Mouse (Mus musculus): ENCODE measurements around the gene Cyp2c23. TPM values are rescaled to one million over a fixed set of nuclear protein-coding genes. Genes with fewer than 3 reads are reported as not detected.

Gene Cyp2c23
- polyA plus RNA-seq, 1 experiment: not detected

DNA sequence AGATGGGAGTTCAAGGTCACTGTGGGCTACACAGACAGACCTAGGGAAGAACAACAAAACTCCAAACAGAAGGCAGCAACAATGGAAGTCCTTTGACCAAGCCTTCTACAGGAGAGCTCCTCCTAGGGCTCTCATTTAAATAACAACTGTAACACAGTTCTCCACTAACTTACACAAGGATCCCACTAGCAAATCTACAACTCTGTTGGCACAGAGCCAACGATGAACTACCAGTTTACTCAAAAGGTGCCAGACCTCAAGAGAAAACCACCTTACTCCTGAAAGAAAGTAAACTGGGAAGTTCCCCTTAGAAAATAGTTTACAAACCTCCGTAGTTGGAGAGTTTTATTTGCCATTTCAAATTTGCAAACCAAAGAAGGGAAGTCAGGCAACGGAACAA lies 20.3 kb upstream of the Cyp2c23 start:
- TF ChIP-seq POLR2A (IDR thresholded peaks at IDR 0.05; ENCODE audit: low read depth, low read length) (no peak), CTCF (IDR thresholded peaks at IDR 0.05; ENCODE audit: extremely low read depth, insufficient read depth, insufficient read length, insufficient replicate concordance) (no peak)
- no peak overlapping the region for H3K27ac ChIP-seq (ENCODE audit: insufficient read depth, low read length)
- no peak for DNase-seq (ENCODE audit: low read depth in 1 of 2, low spot score in 2 of 2)
- H3K36me3 ChIP-seq (ENCODE audit: control insufficient read depth, insufficient read depth, low read length): peaks cover 15% of the 10 kb centered on the region
- H3K4me1 ChIP-seq (ENCODE audit: control insufficient read depth, insufficient read depth, insufficient read length): no peaks in the 10 kb centered on the region
- 77% methylated on average over 3 of the region's 3 CpGs for WGBS
- H3K27me3 ChIP-seq (ENCODE audit: control insufficient read depth, insufficient read depth, low read length): no peaks in the 10 kb centered on the region
- H3K4me3 ChIP-seq (ENCODE audit: extremely low read depth, insufficient read depth, insufficient read length): no peak overlapping the region

DNA sequence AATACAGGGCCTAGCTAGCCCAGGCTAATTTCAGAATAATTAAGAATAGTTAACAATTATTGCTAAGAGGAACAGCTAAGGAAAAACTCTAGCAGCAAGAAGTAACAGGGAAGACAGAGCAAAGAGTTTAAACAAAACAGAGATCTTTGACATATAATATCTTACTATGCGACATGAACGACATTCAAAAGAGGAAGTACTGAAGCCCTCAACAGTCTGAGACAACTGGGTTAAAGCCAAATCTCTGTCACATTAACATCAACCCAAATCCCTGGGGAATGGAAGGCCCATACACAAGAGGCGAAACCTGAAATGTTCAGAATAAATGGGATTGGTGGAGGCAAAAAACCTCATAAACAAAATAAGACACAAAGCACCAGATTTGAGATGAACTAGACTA lies 16.8 kb upstream of the Cyp2c23 start:
- H3K27ac ChIP-seq (ENCODE audit: insufficient read depth, low read length): no peak overlapping the region
- peak in 1 of 2 experiments; percentile 11 for DNase-seq (ENCODE audit: low read depth in 1 of 2, low spot score in 2 of 2)
- WGBS: 27% methylated on average over 3 of the region's 3 CpGs
- peaks cover 11% of the 10 kb centered on the region for H3K36me3 ChIP-seq (ENCODE audit: control insufficient read depth, insufficient read depth, low read length)
- H3K27me3 ChIP-seq (ENCODE audit: control insufficient read depth, insufficient read depth, low read length): no peaks in the 10 kb centered on the region
- no peaks in the 10 kb centered on the region for H3K4me1 ChIP-seq (ENCODE audit: control insufficient read depth, insufficient read depth, insufficient read length)
- no peak for TF ChIP-seq CTCF (IDR thresholded peaks at IDR 0.05; ENCODE audit: extremely low read depth, insufficient read depth, insufficient read length, insufficient replicate concordance)
- no peak for TF ChIP-seq POLR2A (IDR thresholded peaks at IDR 0.05; ENCODE audit: low read depth, low read length)
- H3K4me3 ChIP-seq (ENCODE audit: extremely low read depth, insufficient read depth, insufficient read length): no peak overlapping the region

DNA sequence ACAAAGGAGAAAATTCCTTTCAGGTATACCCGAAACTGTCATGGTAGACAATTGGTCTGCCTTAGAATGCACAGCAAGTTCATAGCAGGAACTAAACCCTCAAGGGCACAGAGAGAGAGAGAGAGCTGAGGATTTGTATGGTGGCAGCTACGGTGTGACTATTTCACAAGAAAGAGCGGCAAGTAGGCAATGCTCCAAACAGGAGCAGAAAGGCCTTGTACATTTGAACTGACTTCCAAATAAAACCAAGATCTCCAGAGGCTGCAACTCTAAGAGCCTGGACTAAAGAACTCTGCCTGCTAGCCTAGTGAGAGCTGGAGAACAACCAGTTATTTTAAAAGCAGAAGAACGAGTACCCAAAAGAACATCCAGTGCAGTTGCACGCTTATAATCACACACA lies 13.1 kb upstream of the Cyp2c23 start:
- Histone ChIP-seq H3K27me3 (ENCODE audit: control insufficient read depth, insufficient read depth, low read length) (no peaks in the 10 kb centered on the region), H3K4me3 (ENCODE audit: extremely low read depth, insufficient read depth, insufficient read length) (no peak overlapping the region), H3K36me3 (ENCODE audit: control insufficient read depth, insufficient read depth, low read length) (peaks cover 17% of the 10 kb centered on the region), H3K4me1 (ENCODE audit: control insufficient read depth, insufficient read depth, insufficient read length) (no peaks in the 10 kb centered on the region), H3K27ac (ENCODE audit: insufficient read depth, low read length) (no peak overlapping the region)
- 96% methylated on average over 5 of the region's 5 CpGs for WGBS
- DNase-seq (ENCODE audit: low read depth in 1 of 2, low spot score in 2 of 2): no peak
- no peak for TF ChIP-seq CTCF (IDR thresholded peaks at IDR 0.05; ENCODE audit: extremely low read depth, insufficient read depth, insufficient read length, insufficient replicate concordance)
- no peak for TF ChIP-seq POLR2A (IDR thresholded peaks at IDR 0.05; ENCODE audit: low read depth, low read length)

DNA sequence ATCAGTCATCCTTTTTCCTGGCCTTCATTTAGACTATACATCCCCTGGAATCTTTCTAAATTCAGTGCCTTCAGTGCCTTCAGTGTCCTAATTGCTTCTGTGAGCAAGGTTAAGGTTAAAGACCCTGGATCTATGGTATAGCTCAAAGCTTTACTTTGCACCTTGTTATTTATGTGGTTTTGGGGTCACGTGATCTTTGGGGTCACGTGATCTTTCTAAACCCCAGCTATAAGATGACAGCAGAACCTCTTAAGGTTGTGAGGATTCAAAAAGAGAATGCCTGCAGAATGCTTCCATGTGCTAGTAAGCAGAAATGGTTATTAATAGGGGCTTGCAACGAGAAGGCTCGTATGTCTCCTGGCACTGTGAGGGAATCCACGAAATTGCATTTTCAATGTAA lies 4.4 kb upstream of the Cyp2c23 start:
- Histone ChIP-seq H3K4me1 (ENCODE audit: control insufficient read depth, insufficient read depth, insufficient read length) (no peaks in the 10 kb centered on the region), H3K4me3 (ENCODE audit: extremely low read depth, insufficient read depth, insufficient read length) (no peak overlapping the region), H3K27me3 (ENCODE audit: control insufficient read depth, insufficient read depth, low read length) (no peaks in the 10 kb centered on the region), H3K27ac (ENCODE audit: insufficient read depth, low read length) (no peak overlapping the region), H3K36me3 (ENCODE audit: control insufficient read depth, insufficient read depth, low read length) (peaks cover 10% of the 10 kb centered on the region)
- DNase-seq (ENCODE audit: low read depth in 1 of 2, low spot score in 2 of 2): no peak
- WGBS: 93% methylated on average over 5 of the region's 5 CpGs
- TF ChIP-seq POLR2A (IDR thresholded peaks at IDR 0.05; ENCODE audit: low read depth, low read length) (no peak), CTCF (IDR thresholded peaks at IDR 0.05; ENCODE audit: extremely low read depth, insufficient read depth, insufficient read length, insufficient replicate concordance) (no peak)

DNA sequence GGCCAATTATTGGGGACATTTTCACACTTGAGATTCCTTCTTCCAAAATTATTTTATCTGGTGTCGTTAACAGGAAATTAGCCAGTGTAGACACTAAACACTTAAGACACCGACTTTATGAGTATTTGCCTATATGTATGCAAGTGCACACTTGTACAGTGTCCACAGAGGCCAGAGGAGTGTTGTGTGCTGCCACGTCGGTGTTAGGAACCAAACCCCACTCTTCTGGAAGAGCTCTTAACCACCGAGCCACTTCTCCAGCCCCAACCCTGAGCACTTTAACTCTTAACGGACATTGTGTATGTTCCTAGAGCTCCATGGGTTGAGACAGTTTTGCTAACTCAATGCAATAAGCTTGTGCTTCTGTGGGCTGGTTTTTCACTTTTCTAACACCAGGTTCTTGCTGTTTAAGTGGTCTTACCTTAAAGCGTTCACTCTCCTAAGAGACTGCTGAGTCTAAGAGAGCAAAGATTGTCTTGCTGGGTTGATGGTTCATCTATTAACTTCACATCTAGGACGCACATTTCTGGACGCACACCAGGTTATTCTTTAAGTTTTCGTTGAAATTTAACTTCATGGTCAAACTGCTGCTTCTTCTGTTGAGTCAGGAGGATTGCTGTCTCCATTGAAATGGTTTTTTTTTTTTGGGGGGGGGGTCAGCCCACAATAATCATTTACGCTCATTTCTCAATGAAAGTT lies 3.2 kb upstream of the Cyp2c23 start:
- H3K4me1 ChIP-seq (ENCODE audit: control insufficient read depth, insufficient read depth, insufficient read length): no peaks in the 10 kb centered on the region
- H3K4me3 ChIP-seq (ENCODE audit: extremely low read depth, insufficient read depth, insufficient read length): no peak overlapping the region
- 89% methylated on average over 11 of the region's 11 CpGs for WGBS
- DNase-seq (ENCODE audit: low read depth in 1 of 2, low spot score in 2 of 2): no peak
- no peaks in the 10 kb centered on the region for H3K27me3 ChIP-seq (ENCODE audit: control insufficient read depth, insufficient read depth, low read length)
- peaks cover 6% of the 10 kb centered on the region for H3K36me3 ChIP-seq (ENCODE audit: control insufficient read depth, insufficient read depth, low read length)
- no peak overlapping the region for H3K27ac ChIP-seq (ENCODE audit: insufficient read depth, low read length)
- TF ChIP-seq CTCF (IDR thresholded peaks at IDR 0.05; ENCODE audit: extremely low read depth, insufficient read depth, insufficient read length, insufficient replicate concordance): no peak
- no peak for TF ChIP-seq POLR2A (IDR thresholded peaks at IDR 0.05; ENCODE audit: low read depth, low read length)

DNA sequence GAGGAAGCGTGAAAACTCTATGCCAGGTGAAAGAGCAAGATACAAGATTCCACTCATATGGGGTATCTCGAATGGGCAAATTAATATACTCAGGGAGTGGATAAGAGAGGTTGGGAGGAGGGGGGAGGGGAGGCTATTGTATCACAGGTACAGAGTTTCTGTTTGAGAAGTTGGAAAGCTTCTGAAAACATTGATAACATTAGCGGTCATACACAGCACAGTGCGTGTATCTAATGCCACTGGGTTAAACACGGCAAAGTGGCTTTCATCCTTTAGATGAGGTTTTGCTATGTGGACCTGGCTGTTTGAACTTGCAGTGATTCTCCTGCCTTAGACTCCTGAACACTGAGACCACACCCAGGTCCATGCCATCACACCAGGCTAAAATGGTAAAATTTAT lies 1.0 kb upstream of the Cyp2c23 start:
- no peak overlapping the region for H3K27ac ChIP-seq (ENCODE audit: insufficient read depth, low read length)
- H3K4me1 ChIP-seq (ENCODE audit: control insufficient read depth, insufficient read depth, insufficient read length): no peaks in the 10 kb centered on the region
- H3K4me3 ChIP-seq (ENCODE audit: extremely low read depth, insufficient read depth, insufficient read length): no peak overlapping the region
- 93% methylated on average over 5 of the region's 5 CpGs for WGBS
- no peak for TF ChIP-seq CTCF (IDR thresholded peaks at IDR 0.05; ENCODE audit: extremely low read depth, insufficient read depth, insufficient read length, insufficient replicate concordance)
- no peak for TF ChIP-seq POLR2A (IDR thresholded peaks at IDR 0.05; ENCODE audit: low read depth, low read length)
- no peaks in the 10 kb centered on the region for H3K27me3 ChIP-seq (ENCODE audit: control insufficient read depth, insufficient read depth, low read length)
- DNase-seq (ENCODE audit: low read depth in 1 of 2, low spot score in 2 of 2): no peak
- no peaks in the 10 kb centered on the region; the same call in 1 of the 2 replicates for H3K36me3 ChIP-seq (ENCODE audit: control insufficient read depth, insufficient read depth, low read length)

DNA sequence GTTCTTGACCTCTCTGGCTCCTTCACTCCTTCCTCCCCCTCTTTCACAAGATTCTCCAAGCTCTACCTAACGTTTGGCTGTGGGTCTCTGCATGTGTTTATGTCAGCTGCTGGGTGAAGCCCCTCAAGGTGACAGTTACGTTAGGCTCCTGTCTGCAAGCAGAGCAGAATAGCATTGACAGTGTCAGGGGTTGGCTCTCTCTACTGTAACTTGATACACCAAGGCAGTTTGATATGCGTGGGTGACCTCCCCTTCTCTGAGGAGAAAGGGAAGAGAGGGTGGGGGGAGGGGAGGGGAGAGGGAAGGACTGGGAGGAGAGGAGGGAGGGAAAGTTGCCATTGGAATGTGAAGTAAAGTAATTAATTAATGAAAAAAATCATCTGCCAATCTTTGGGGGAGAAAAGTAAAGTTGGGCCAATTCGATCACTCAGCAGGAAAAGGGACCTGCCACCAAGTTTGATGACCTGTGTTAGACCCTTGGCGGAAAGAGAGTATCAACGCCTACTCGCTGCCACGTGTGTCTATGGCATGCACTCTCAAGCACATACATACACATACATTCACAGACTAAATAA lies 2.0 kb downstream of the Cyp2c23 start:
- Histone ChIP-seq H3K27ac (ENCODE audit: insufficient read depth, low read length) (no peak overlapping the region), H3K27me3 (ENCODE audit: control insufficient read depth, insufficient read depth, low read length) (no peaks in the 10 kb centered on the region), H3K4me3 (ENCODE audit: extremely low read depth, insufficient read depth, insufficient read length) (no peak overlapping the region), H3K4me1 (ENCODE audit: control insufficient read depth, insufficient read depth, insufficient read length) (no peaks in the 10 kb centered on the region), H3K36me3 (ENCODE audit: control insufficient read depth, insufficient read depth, low read length) (no peaks in the 10 kb centered on the region)
- no peak for DNase-seq (ENCODE audit: low read depth in 1 of 2, low spot score in 2 of 2)
- TF ChIP-seq CTCF (IDR thresholded peaks at IDR 0.05; ENCODE audit: extremely low read depth, insufficient read depth, insufficient read length, insufficient replicate concordance) (no peak), POLR2A (IDR thresholded peaks at IDR 0.05; ENCODE audit: low read depth, low read length) (no peak)
- 86% methylated on average over 8 of the region's 8 CpGs for WGBS
